Mouse (Mus musculus): ENCODE measurements at regions not wholly inside any gene's neighbourhood (a gene's known extent, or its start where the extent isn't known, plus 50 kb on each side); places are given as distances from the start of the nearest gene placed in this dataset.

GRCm38 (mm10) chr6:133904501-133904900 is 50.9 kb upstream of the Kap start:
- H3K27ac ChIP-seq (ENCODE audit: insufficient read depth, low read length), result no peak overlapping the region
- H3K4me1 ChIP-seq (ENCODE audit: control insufficient read depth, insufficient read depth, low read length), result no peaks in the 10 kb centered on the region
- no peak for DNase-seq
- no peak overlapping the region for H3K4me3 ChIP-seq (replicated peaks; ENCODE audit: insufficient read depth, low read depth, low read length)
- WGBS, result 24% methylated on average over 5 of the region's 5 CpGs
- TF ChIP-seq POLR2A (IDR thresholded peaks at IDR 0.05; ENCODE audit: borderline replicate concordance, insufficient read depth, low read length), result no peak
- no peak for TF ChIP-seq CTCF (IDR thresholded peaks at IDR 0.05; ENCODE audit: borderline replicate concordance, insufficient read depth, low read depth, low read length)
- no peaks in the 10 kb centered on the region for H3K27me3 ChIP-seq (ENCODE audit: control insufficient read depth, insufficient read depth, low read length)

- Histone ChIP-seq H3K27ac (ENCODE audit: insufficient read depth, low read length) (no peak overlapping the region), H3K27me3 (ENCODE audit: control insufficient read depth, insufficient read depth, low read length) (no peaks in the 10 kb centered on the region), H3K4me1 (ENCODE audit: control insufficient read depth, insufficient read depth, low read length) (no peaks in the 10 kb centered on the region), H3K4me3 (replicated peaks; ENCODE audit: insufficient read depth, low read depth, low read length) (no peak overlapping the region)
- WGBS, result 89% methylated on average over 7 of the region's 7 CpGs
- no peak for TF ChIP-seq CTCF (IDR thresholded peaks at IDR 0.05; ENCODE audit: borderline replicate concordance, insufficient read depth, low read depth, low read length)
- TF ChIP-seq POLR2A (IDR thresholded peaks at IDR 0.05; ENCODE audit: borderline replicate concordance, insufficient read depth, low read length), result no peak
- no peak for DNase-seq
Observed at GRCm38 (mm10) chr6:133934667-133935066, 81.1 kb upstream of the Kap start.

- H3K4me3 ChIP-seq (replicated peaks; ENCODE audit: insufficient read depth, low read depth, low read length), result no peak overlapping the region
- H3K27ac ChIP-seq (ENCODE audit: insufficient read depth, low read length), result no peak overlapping the region
- no peaks in the 10 kb centered on the region for H3K27me3 ChIP-seq (ENCODE audit: control insufficient read depth, insufficient read depth, low read length)
- no peak for TF ChIP-seq POLR2A (IDR thresholded peaks at IDR 0.05; ENCODE audit: borderline replicate concordance, insufficient read depth, low read length)
- no peak for TF ChIP-seq CTCF (IDR thresholded peaks at IDR 0.05; ENCODE audit: borderline replicate concordance, insufficient read depth, low read depth, low read length)
- DNase-seq, result no peak
- 90% methylated on average over 2 of the region's 2 CpGs for WGBS
- no peaks in the 10 kb centered on the region for H3K4me1 ChIP-seq (ENCODE audit: control insufficient read depth, insufficient read depth, low read length)
Observed at GRCm38 (mm10) chr6:133935671-133936070, 82.1 kb upstream of the Kap start.

GRCm38 (mm10) chr6:133959902-133960634 is 75.4 kb upstream of the Etv6 start:
- 75% methylated on average over 11 of the region's 11 CpGs for WGBS

GRCm38 (mm10) chr6:133960713-133961112 is 74.8 kb upstream of the Etv6 start:
- H3K27ac ChIP-seq (ENCODE audit: insufficient read depth, low read length), result no peak overlapping the region
- no peak overlapping the region for H3K4me3 ChIP-seq (replicated peaks; ENCODE audit: insufficient read depth, low read depth, low read length)
- DNase-seq, result peak; percentile 49 to 57
- no peaks in the 10 kb centered on the region for H3K4me1 ChIP-seq (ENCODE audit: control insufficient read depth, insufficient read depth, low read length)
- no peaks in the 10 kb centered on the region for H3K27me3 ChIP-seq (ENCODE audit: control insufficient read depth, insufficient read depth, low read length)
- WGBS, result 26% methylated on average over 7 of the region's 7 CpGs
- TF ChIP-seq POLR2A (IDR thresholded peaks at IDR 0.05; ENCODE audit: borderline replicate concordance, insufficient read depth, low read length) (no peak), CTCF (IDR thresholded peaks at IDR 0.05; ENCODE audit: borderline replicate concordance, insufficient read depth, low read depth, low read length) (peak; percentile 64; the same call in 1 of the 2 replicates)

More at GRCm38 (mm10) chr6:133959902-133960634, 75.4 kb upstream of the Etv6 start:
- Histone ChIP-seq H3K4me1 (ENCODE audit: control insufficient read depth, insufficient read depth, low read length) (no peaks in the 10 kb centered on the region), H3K27me3 (ENCODE audit: control insufficient read depth, insufficient read depth, low read length) (no peaks in the 10 kb centered on the region), H3K4me3 (replicated peaks; ENCODE audit: insufficient read depth, low read depth, low read length) (no peak overlapping the region), H3K27ac (ENCODE audit: insufficient read depth, low read length) (no peak overlapping the region)
- TF ChIP-seq POLR2A (IDR thresholded peaks at IDR 0.05; ENCODE audit: borderline replicate concordance, insufficient read depth, low read length) (no peak), CTCF (IDR thresholded peaks at IDR 0.05; ENCODE audit: borderline replicate concordance, insufficient read depth, low read depth, low read length) (no peak)
- no peak for DNase-seq

- no peaks in the 10 kb centered on the region for H3K4me1 ChIP-seq (ENCODE audit: control insufficient read depth, insufficient read depth, low read length)
- DNase-seq, result no peak
- H3K27ac ChIP-seq (ENCODE audit: insufficient read depth, low read length), result no peak overlapping the region
- 97% methylated on average over 5 of the region's 5 CpGs for WGBS
- no peak overlapping the region for H3K4me3 ChIP-seq (replicated peaks; ENCODE audit: insufficient read depth, low read depth, low read length)
- H3K27me3 ChIP-seq (ENCODE audit: control insufficient read depth, insufficient read depth, low read length), result no peaks in the 10 kb centered on the region
- TF ChIP-seq POLR2A (IDR thresholded peaks at IDR 0.05; ENCODE audit: borderline replicate concordance, insufficient read depth, low read length) (no peak), CTCF (IDR thresholded peaks at IDR 0.05; ENCODE audit: borderline replicate concordance, insufficient read depth, low read depth, low read length) (no peak)
Observed at GRCm38 (mm10) chr6:133962641-133963040, 72.9 kb upstream of the Etv6 start.

- WGBS, result 69% methylated on average over 6 of the region's 6 CpGs
- TF ChIP-seq POLR2A (IDR thresholded peaks at IDR 0.05; ENCODE audit: borderline replicate concordance, insufficient read depth, low read length) (no peak), CTCF (IDR thresholded peaks at IDR 0.05; ENCODE audit: borderline replicate concordance, insufficient read depth, low read depth, low read length) (no peak)
- Histone ChIP-seq H3K27me3 (ENCODE audit: control insufficient read depth, insufficient read depth, low read length) (no peaks in the 10 kb centered on the region; the same call in 1 of the 2 replicates), H3K4me3 (replicated peaks; ENCODE audit: insufficient read depth, low read depth, low read length) (no peak overlapping the region), H3K4me1 (ENCODE audit: control insufficient read depth, insufficient read depth, low read length) (no peaks in the 10 kb centered on the region), H3K27ac (ENCODE audit: insufficient read depth, low read length) (no peak overlapping the region)
- no peak for DNase-seq
Observed at GRCm38 (mm10) chr6:133963264-133963663, 72.2 kb upstream of the Etv6 start.

- H3K27me3 ChIP-seq (ENCODE audit: control insufficient read depth, insufficient read depth, low read length), result no peaks in the 10 kb centered on the region; the same call in 1 of the 2 replicates
- DNase-seq, result no peak
- H3K27ac ChIP-seq (ENCODE audit: insufficient read depth, low read length), result no peak overlapping the region
- TF ChIP-seq CTCF (IDR thresholded peaks at IDR 0.05; ENCODE audit: borderline replicate concordance, insufficient read depth, low read depth, low read length), result no peak
- TF ChIP-seq POLR2A (IDR thresholded peaks at IDR 0.05; ENCODE audit: borderline replicate concordance, insufficient read depth, low read length), result no peak
- no peak overlapping the region for H3K4me3 ChIP-seq (replicated peaks; ENCODE audit: insufficient read depth, low read depth, low read length)
- no peaks in the 10 kb centered on the region for H3K4me1 ChIP-seq (ENCODE audit: control insufficient read depth, insufficient read depth, low read length)
- 83% methylated on average over 3 of the region's 3 CpGs for WGBS
Observed at GRCm38 (mm10) chr6:133967286-133967685, 68.2 kb upstream of the Etv6 start.

Measured in cerebellum, adult 2 months (tissue).